Mouse (Mus musculus): ENCODE data around the gene Myo7a.

The Myo7a gene

GRCm38 (mm10) chr7:98102488-98102887, 16.8 kb downstream of the Myo7a start:
- no peak for DNase-seq

GRCm38 (mm10) chr7:98097557-98097956, 21.8 kb downstream of the Myo7a start:
- DNase-seq: no peak

- no peak for DNase-seq
Observed at GRCm38 (mm10) chr7:98095852-98096251, 23.5 kb downstream of the Myo7a start.

- DNase-seq: no peak
Observed at GRCm38 (mm10) chr7:98086346-98086745, 33.0 kb downstream of the Myo7a start.

GRCm38 (mm10) chr7:98085314-98085713, 34.0 kb downstream of the Myo7a start:
- DNase-seq: peak; percentile 42 to 52

- peak; percentile 61 to 77 for DNase-seq
Observed at GRCm38 (mm10) chr7:98084541-98085293, 34.6 kb downstream of the Myo7a start.

GRCm38 (mm10) chr7:98082376-98082775, 36.9 kb downstream of the Myo7a start:
- DNase-seq: peak; percentile 29 to 44

- no peak for DNase-seq
Observed at GRCm38 (mm10) chr7:98077453-98077852, 41.9 kb downstream of the Myo7a start.

- peak; percentile 80 to 87 for DNase-seq
Observed at GRCm38 (mm10) chr7:98071620-98072019, 47.7 kb downstream of the Myo7a start.

- DNase-seq: no peak
Observed at GRCm38 (mm10) chr7:98066229-98066628, 53.1 kb downstream of the Myo7a start.

- DNase-seq: no peak
Observed at GRCm38 (mm10) chr7:98054942-98055341, 64.4 kb downstream of the Myo7a start.

GRCm38 (mm10) chr7:98054461-98054860, 64.9 kb downstream of the Myo7a start:
- DNase-seq: peak in 1 of 2 experiments; percentile 13

- peak; percentile 45 to 66 for DNase-seq
Observed at GRCm38 (mm10) chr7:98051980-98052379, 67.3 kb downstream of the Myo7a start.

GRCm38 (mm10) chr7:98048101-98048824, 71.1 kb downstream of the Myo7a start:
- DNase-seq: no peak

GRCm38 (mm10) chr7:98002617-98003016, 116.7 kb downstream of the Myo7a start:
- peak in 1 of 2 experiments; percentile 24 for DNase-seq

All from lung, postnatal 4 days (tissue).